Mouse (Mus musculus) embryonic facial prominence, embryonic 14.5 days (tissue): ENCODE results near the gene Gm10135. TPM values are rescaled to one million over a fixed set of nuclear protein-coding genes. Genes with fewer than 3 reads are reported as not detected.

Experiments used
- ATAC-seq: fragments of 200-750 bp; cut with Nextera tagmentation; 2 replicates; pipeline ENCODE4 v1.8.0; 2017; ENCODE audit warnings: low read depth, moderate number of reproducible peaks, moderate TSS enrichment
- DNase-seq: peaks from one replicate; pipeline ENCODE4 v3.0.0-alpha.2; 2015; ENCODE audit warnings: low spot score
- H3K27ac ChIP-seq: fragments of 300-500 bp; sonication (generic); replicated peaks from 2 replicates; pipeline ENCODE4 v1.5.1; 2014; ENCODE audit warnings: low read depth, mild to moderate bottlenecking, low read length, moderate library complexity
- H3K27me3 ChIP-seq: fragments of 300-500 bp; sonication (generic); replicated peaks from 2 replicates; pipeline ENCODE4 v1.6.1; 2014; ENCODE audit warnings: low read length; ENCODE audit not compliant: control insufficient read depth, insufficient read depth
- H3K36me3 ChIP-seq: fragments of 300-500 bp; sonication (generic); 2 replicates; pipeline ENCODE4 v1.6.1; 2014; ENCODE audit warnings: low read length, mixed read lengths; ENCODE audit not compliant: control insufficient read depth, insufficient read depth
- H3K4me1 ChIP-seq: fragments of 300-500 bp; sonication (generic); 2 replicates; pipeline ENCODE4 v1.6.1; 2014; ENCODE audit warnings: antibody characterized with exemption, low read length; ENCODE audit not compliant: control insufficient read depth, insufficient read depth
- H3K4me2 ChIP-seq: fragments of 300-500 bp; sonication (generic); 2 replicates; pipeline ENCODE4 v1.6.1; 2014; ENCODE audit warnings: low read depth, mild to moderate bottlenecking, low read length, moderate library complexity, mixed read lengths
- H3K4me3 ChIP-seq: fragments of 300-500 bp; sonication (generic); 2 replicates; pipeline ENCODE4 v1.5.1; 2014; ENCODE audit warnings: low read depth, mild to moderate bottlenecking, low read length
- H3K9ac ChIP-seq: fragments of 300-500 bp; sonication (generic); 2 replicates; pipeline ENCODE4 v1.6.1; 2014; ENCODE audit warnings: low read depth, mild to moderate bottlenecking, low read length, moderate library complexity, mixed read lengths
- H3K9me3 ChIP-seq: fragments of 300-500 bp; sonication (generic); 2 replicates; pipeline ENCODE4 v1.6.1; 2016; ENCODE audit warnings: low read length; ENCODE audit not compliant: control insufficient read depth
- WGBS: fragments of 180-500 bp; shearing (Covaris S2); extraction: QIAGEN DNeasy Blood & Tissue Kit; methylation state at CpG from one replicate; pipeline ENCODE4 v1.1.7; 2014; 5-methylcytosine and 5-hydroxymethylcytosine counted together
- polyA plus RNA-seq: library from polyadenylated mRNA; unstranded; fragments of >200 nt; fragmentation: Nextera tagmentation; extraction: Ambion mirVana; gene quantifications from 2 replicates; pipeline ENCODE4 v1.2.1, GENCODE M21; 2014

The Gm10135 gene
- polyA plus RNA-seq, 1 experiment from 2014 or later, result not detected

DNA sequence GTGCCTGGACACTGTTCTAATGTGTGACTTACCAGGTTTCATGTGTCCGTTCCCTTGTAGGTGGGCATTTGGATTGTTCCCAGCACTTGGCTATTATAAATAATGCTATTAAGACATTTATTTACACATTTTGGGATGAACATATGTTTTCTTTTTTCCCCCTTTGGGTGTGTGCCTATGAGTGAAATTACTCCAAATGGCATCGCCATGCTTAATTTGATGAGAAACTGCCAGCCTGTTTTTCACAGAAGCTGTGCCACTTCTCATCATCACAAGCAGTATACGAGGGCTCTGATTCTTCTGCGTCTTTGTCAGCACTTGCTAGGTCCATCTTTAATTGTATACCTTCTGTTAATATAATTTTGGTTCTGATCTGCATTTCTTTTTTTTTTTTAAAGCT lies 54.1 kb downstream of the Gm10135 start:
- H3K27me3 ChIP-seq, result no peaks in the 10 kb centered on the region
- ATAC-seq (no peak), DNase-seq (no peak)
- H3K4me3 ChIP-seq, result no peak overlapping the region
- H3K9me3 ChIP-seq, result no peaks in the 10 kb centered on the region
- 0 out of 2 replicates have a peak, but pooled peaks cover 4% of the 10 kb centered on the region for H3K36me3 ChIP-seq
- WGBS, result 80% methylated on average over 4 of the region's 4 CpGs
- no peak overlapping the region for H3K9ac ChIP-seq
- H3K27ac ChIP-seq, result no peak overlapping the region
- H3K4me1 ChIP-seq, result peaks cover 22% of the 10 kb centered on the region
- H3K4me2 ChIP-seq, result no peak overlapping the region

DNA sequence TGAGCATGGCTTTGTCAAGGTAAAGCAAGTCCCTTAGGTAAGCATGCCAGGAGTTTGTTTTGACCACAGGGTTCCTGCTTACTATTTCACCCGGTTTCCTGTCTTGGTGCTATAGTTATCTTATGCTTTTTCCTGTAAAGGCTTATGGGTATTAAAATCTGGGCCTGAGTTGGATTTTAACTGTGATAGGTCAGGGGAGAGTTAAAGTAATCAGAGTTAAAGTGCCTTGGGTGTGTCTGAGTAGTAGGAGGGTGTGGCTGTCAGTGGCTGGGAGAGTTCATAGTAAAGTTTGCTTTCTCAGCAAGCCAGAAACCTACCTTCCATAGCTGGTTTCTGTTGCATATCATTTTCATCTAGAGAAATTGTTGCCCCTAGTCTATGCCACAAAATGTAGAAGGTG lies 57.7 kb downstream of the Gm10135 start:
- Histone ChIP-seq H3K27me3 (no peaks in the 10 kb centered on the region), H3K9me3 (no peaks in the 10 kb centered on the region), H3K4me2 (peak overlapping the region; percentile 84), H3K27ac (no peak overlapping the region), H3K9ac (peak overlapping the region; percentile 98; the same call in 1 of the 2 replicates), H3K4me3 (0 out of 2 replicates have a peak overlapping the region, but pooled peaks have one; percentile 99), H3K4me1 (peaks cover 30% of the 10 kb centered on the region), H3K36me3 (0 out of 2 replicates have a peak, but pooled peaks cover 4% of the 10 kb centered on the region)
- DNase-seq, result no peak
- no peak for ATAC-seq
- WGBS, result 25% methylated on average over 1 of the region's 1 CpGs

DNA sequence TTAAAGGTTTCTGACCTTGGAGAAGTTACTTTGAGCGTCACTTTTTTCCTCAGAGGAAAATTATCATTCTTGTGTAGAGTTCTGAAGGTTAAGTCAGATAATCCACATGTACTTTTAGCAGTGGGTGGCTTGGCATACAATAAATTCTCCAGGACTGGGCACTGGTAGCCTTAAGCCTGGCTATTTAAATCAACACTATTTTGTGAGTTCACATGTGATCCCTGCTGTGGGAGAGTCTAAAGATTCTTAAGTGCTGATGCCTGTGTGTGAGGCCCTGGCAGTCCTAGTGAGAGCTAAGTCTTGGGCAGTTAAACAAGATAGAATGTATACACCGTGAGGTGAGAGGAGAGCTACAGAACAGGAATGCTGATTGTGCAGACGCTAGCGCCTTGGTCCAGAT lies 58.5 kb downstream of the Gm10135 start:
- Histone ChIP-seq H3K4me2 (peak overlapping the region; percentile 84), H3K27ac (peak overlapping the region; percentile 99; the same call in 1 of the 2 replicates), H3K4me1 (peaks cover 30% of the 10 kb centered on the region), H3K9me3 (no peaks in the 10 kb centered on the region), H3K36me3 (no peaks in the 10 kb centered on the region), H3K9ac (peak overlapping the region; percentile 98), H3K4me3 (peak overlapping the region; percentile 99), H3K27me3 (no peaks in the 10 kb centered on the region)
- 38% methylated on average over 4 of the region's 4 CpGs for WGBS
- ATAC-seq (no peak), DNase-seq (no peak)

Other genes starting within 250 kb of the Gm10135 start
- 0.11 and 0.12 TPM in 2 replicates for gene Txk, start 221.9 kb downstream of the Gm10135 start, polyA plus RNA-seq
- gene Tec, start 106.2 kb downstream of the Gm10135 start, polyA plus RNA-seq, result 7.8 and 7.9 TPM in 2 replicates
- gene Slain2, start 60.4 kb downstream of the Gm10135 start, polyA plus RNA-seq, result 24.9 and 25.5 TPM in 2 replicates
- 1.8 and 1.9 TPM in 2 replicates for gene Slc10a4, start 32.2 kb upstream of the Gm10135 start, polyA plus RNA-seq